In genomic region chr6:99053111-99053510, GRCm38 (mm10) we compare ENCODE assay signal across 21 mouse cellular contexts.
DNase-seq lines count a peak whose midpoint lies in the region; ATAC-seq lines count a peak whose summit lies in the region.
"Had no signal": no experiment of that assay in that cellular context is flagged by ENCODE, and none has a peak within 500 bp of the region (broad histone marks: within the 10 kb centered on the region; RNA-seq: fewer than 3 reads in every experiment).

No protein-coding gene starts in this region.

- peaks cover 8% of the 10 kb centered on the region for H3K36me3 ChIP-seq in splenic B cell, adult 2 months (ENCODE audit: control insufficient read depth, insufficient read depth, low read length, poor library complexity, severe bottlenecking)
- H3K36me3 ChIP-seq: embryonic facial prominence, embryonic 13.5 days; forebrain, embryonic 12.5 days; heart, embryonic 13.5 days; hindbrain, embryonic 12.5 days had no signal

- no peaks in the 10 kb centered on the region for H3K27me3 ChIP-seq in splenic B cell, adult 2 months (ENCODE audit: control insufficient read depth, insufficient read depth, low read length, poor library complexity, severe bottlenecking)
- H3K27me3 ChIP-seq: forebrain, embryonic 12.5 days; heart, embryonic 13.5 days; hindbrain, embryonic 12.5 days had no signal

- peak; percentile 17; the same call in 1 of the 2 replicates for ATAC-seq in common myeloid progenitor, adult 5-6 weeks (replicated peaks; ENCODE audit: low read depth, poor library complexity, severe bottlenecking)
- peak; percentile 56; the same call in 1 of the 2 replicates for ATAC-seq in neutrophil, adult 5-6 weeks (ENCODE audit: extremely low read depth, insufficient number of reproducible peaks, low FRiP score, poor library complexity, severe bottlenecking)
- ATAC-seq: CD4-positive, CD25-positive, alpha-beta regulatory T cell, adult 4 months; forebrain, embryonic 16.5 days; hindbrain, embryonic 16.5 days had no signal

- DNase-seq in spleen, adult 12 weeks (ENCODE audit: low spot score), result peak; percentile 39
- no peak for DNase-seq in spleen, postnatal 4 days (ENCODE audit: low spot score in 2 of 2)
- peak; percentile 94 for DNase-seq in splenic B cell, adult 2 months (ENCODE audit: low read depth, low spot score)
- DNase-seq in urinary bladder, postnatal 36 days (ENCODE audit: low spot score in 2 of 2), result no peak
- DNase-seq in layer of hippocampus, adult 18-20 months (ENCODE audit: low spot score in 2 of 2), result no peak
- DNase-seq in testis, postnatal 10 days (ENCODE audit: low spot score), result no peak
- DNase-seq: adrenal gland, postnatal 10 days; cerebellum, adult 11-12 months; cerebellum, adult 9-10 months; cerebellum, postnatal 25 days; gastrocnemius, postnatal 10 days; heart, postnatal 36 days had no signal

Comparison
In these comparisons a context has a peak if more than half of its experiments do, and no peak if none do; other contexts are left out.
1. DNase-seq: peak in spleen, adult 12 weeks (single experiment) and splenic B cell, adult 2 months (single experiment); none in spleen, postnatal 4 days (0 of 2), urinary bladder, postnatal 36 days (0 of 2), layer of hippocampus, adult 18-20 months (0 of 2) and testis, postnatal 10 days (single experiment).